Mouse (Mus musculus): ENCODE results near the gene Adamts2. TPM values are rescaled to one million over a fixed set of nuclear protein-coding genes. Genes with fewer than 3 reads are reported as not detected.

Adamts2 gene
- total RNA-seq (2014; rRNA removed): 12.7 and 17.9 TPM in 2 replicates
- 4.5 and 4.9 TPM in 2 replicates for polyA plus RNA-seq (2015; fragmentation: Nextera tagmentation; extraction: Ambion mirVana)

GRCm38 (mm10) chr11:50601641-50602355 is at the start of gene Adamts2:
Adamts2 (plus strand) TSS chr11:50602084.
- Histone ChIP-seq H3K4me3 (ENCODE audit: low read depth, low read length) (peak within 1 kb of the TSS; percentile 64), H3K9ac (replicated peaks; ENCODE audit: low read length, poor library complexity, severe bottlenecking) (peak within 1 kb of the TSS; percentile 61), H3K27me3 (ENCODE audit: insufficient read depth, low read length) (peaks cover 43% of the 10 kb centered on the region), H3K4me2 (ENCODE audit: low read depth, low read length, poor library complexity, severe bottlenecking) (peak within 1 kb of the TSS; percentile 99), H3K9me3 (ENCODE audit: low read length) (no peaks in the 10 kb centered on the region), H3K27ac (ENCODE audit: low read depth, low read length) (no peak within 1 kb of the TSS), H3K36me3 (ENCODE audit: insufficient read depth, low read length) (no peaks in the 10 kb centered on the region), H3K4me1 (ENCODE audit: insufficient read depth, low read length) (peaks cover 9% of the 10 kb centered on the region; the same call in 1 of the 2 replicates)
- TF ChIP-seq CTCF (IDR thresholded peaks at IDR 0.05): 0 out of 2 replicates have a peak, but pooled peaks have one; percentile 6
- ATAC-seq (ENCODE audit: low FRiP score) (peak; percentile 43), DNase-seq (ENCODE audit: low spot score) (peak; percentile 60)
- under 1% methylated on average over 43 of the region's 82 CpGs for WGBS

GRCm38 (mm10) chr11:50557064-50557463 is 44.8 kb upstream of the Adamts2 start:
- H3K27ac ChIP-seq (ENCODE audit: low read depth, low read length): no peak overlapping the region
- no peaks in the 10 kb centered on the region for H3K27me3 ChIP-seq (ENCODE audit: insufficient read depth, low read length)
- H3K4me3 ChIP-seq (ENCODE audit: low read depth, low read length): no peak overlapping the region
- DNase-seq (ENCODE audit: low spot score): no peak
- no peaks in the 10 kb centered on the region for H3K36me3 ChIP-seq (ENCODE audit: insufficient read depth, low read length)
- H3K9me3 ChIP-seq (ENCODE audit: low read length): peaks cover 9% of the 10 kb centered on the region; the same call in 1 of the 2 replicates
- ATAC-seq (ENCODE audit: low FRiP score): no peak
- 93% methylated on average over 3 of the region's 3 CpGs for WGBS
- no peak for TF ChIP-seq CTCF (IDR thresholded peaks at IDR 0.05)
- no peak overlapping the region for H3K9ac ChIP-seq (replicated peaks; ENCODE audit: low read length, poor library complexity, severe bottlenecking)
- H3K4me2 ChIP-seq (ENCODE audit: low read depth, low read length, poor library complexity, severe bottlenecking): no peak overlapping the region
- no peaks in the 10 kb centered on the region for H3K4me1 ChIP-seq (ENCODE audit: insufficient read depth, low read length)

- WGBS: 43% methylated on average over 4 of the region's 4 CpGs
- no peak overlapping the region for H3K4me2 ChIP-seq (ENCODE audit: low read depth, low read length, poor library complexity, severe bottlenecking)
- no peak overlapping the region for H3K9ac ChIP-seq (replicated peaks; ENCODE audit: low read length, poor library complexity, severe bottlenecking)
- H3K4me3 ChIP-seq (ENCODE audit: low read depth, low read length): no peak overlapping the region
- peaks cover 9% of the 10 kb centered on the region; the same call in 1 of the 2 replicates for H3K9me3 ChIP-seq (ENCODE audit: low read length)
- DNase-seq (ENCODE audit: low spot score) (peak; percentile 37), ATAC-seq (ENCODE audit: low FRiP score) (no peak)
- H3K4me1 ChIP-seq (ENCODE audit: insufficient read depth, low read length): no peaks in the 10 kb centered on the region
- H3K36me3 ChIP-seq (ENCODE audit: insufficient read depth, low read length): no peaks in the 10 kb centered on the region
- H3K27ac ChIP-seq (ENCODE audit: low read depth, low read length): no peak overlapping the region
- H3K27me3 ChIP-seq (ENCODE audit: insufficient read depth, low read length): no peaks in the 10 kb centered on the region
- peak; percentile 66 for TF ChIP-seq CTCF (IDR thresholded peaks at IDR 0.05)
These were observed 42.8 kb upstream of the Adamts2 start for GRCm38 (mm10) chr11:50559108-50559507.

GRCm38 (mm10) chr11:50565466-50566211 is 36.2 kb upstream of the Adamts2 start:
- no peak overlapping the region for H3K4me2 ChIP-seq (ENCODE audit: low read depth, low read length, poor library complexity, severe bottlenecking)
- TF ChIP-seq CTCF (IDR thresholded peaks at IDR 0.05): no peak

GRCm38 (mm10) chr11:50571448-50571847 is 30.4 kb upstream of the Adamts2 start:
- no peaks in the 10 kb centered on the region for H3K4me1 ChIP-seq (ENCODE audit: insufficient read depth, low read length)
- H3K9ac ChIP-seq (replicated peaks; ENCODE audit: low read length, poor library complexity, severe bottlenecking): no peak overlapping the region
- no peak for TF ChIP-seq CTCF (IDR thresholded peaks at IDR 0.05)
- ATAC-seq (ENCODE audit: low FRiP score): 0 out of 2 replicates have a peak, but pooled peaks have one; percentile 44
- 43% methylated on average over 6 of the region's 6 CpGs for WGBS
- no peaks in the 10 kb centered on the region for H3K27me3 ChIP-seq (ENCODE audit: insufficient read depth, low read length)
- H3K9me3 ChIP-seq (ENCODE audit: low read length): no peaks in the 10 kb centered on the region
- H3K4me2 ChIP-seq (ENCODE audit: low read depth, low read length, poor library complexity, severe bottlenecking): no peak overlapping the region
- no peak overlapping the region for H3K4me3 ChIP-seq (ENCODE audit: low read depth, low read length)
- no peak overlapping the region; the same call in 1 of the 2 replicates for H3K27ac ChIP-seq (ENCODE audit: low read depth, low read length)
- H3K36me3 ChIP-seq (ENCODE audit: insufficient read depth, low read length): no peaks in the 10 kb centered on the region
- peak; percentile 62 for DNase-seq (ENCODE audit: low spot score)

More at GRCm38 (mm10) chr11:50565466-50566211, 36.2 kb upstream of the Adamts2 start:
- Histone ChIP-seq H3K9ac (replicated peaks; ENCODE audit: low read length, poor library complexity, severe bottlenecking) (no peak overlapping the region), H3K27ac (ENCODE audit: low read depth, low read length) (no peak overlapping the region), H3K4me3 (ENCODE audit: low read depth, low read length) (no peak overlapping the region), H3K9me3 (ENCODE audit: low read length) (no peaks in the 10 kb centered on the region), H3K36me3 (ENCODE audit: insufficient read depth, low read length) (no peaks in the 10 kb centered on the region), H3K27me3 (ENCODE audit: insufficient read depth, low read length) (no peaks in the 10 kb centered on the region), H3K4me1 (ENCODE audit: insufficient read depth, low read length) (no peaks in the 10 kb centered on the region)
- 86% methylated on average over 20 of the region's 20 CpGs for WGBS
- ATAC-seq (ENCODE audit: low FRiP score) (no peak), DNase-seq (ENCODE audit: low spot score) (no peak)
